11 mouse cellular contexts compared by ENCODE assay signal in genomic region chr7:109617838-109618237, GRCm38 (mm10).
DNase-seq lines count a peak whose midpoint lies in the region; ATAC-seq and TF ChIP-seq lines count a peak whose summit lies in the region.
"Had no signal": no experiment of that assay in that cellular context is flagged by ENCODE, and none has a peak within 500 bp of the region (broad histone marks: within the 10 kb centered on the region; RNA-seq: fewer than 3 reads in every experiment).

No protein-coding gene starts in this region.

- peaks cover 77% of the 10 kb centered on the region for H3K4me1 ChIP-seq in lung, embryonic 15.5 days
- peaks cover 21% of the 10 kb centered on the region for H3K4me1 ChIP-seq in cerebellum, adult 2 months (ENCODE audit: control insufficient read depth, insufficient read depth, low read length)
- H3K4me1 ChIP-seq in hindbrain, embryonic 13.5 days (replicated peaks), result peaks cover 39% of the 10 kb centered on the region

- ATAC-seq in lung, embryonic 15.5 days (ENCODE audit: borderline replicate concordance, extremely low read depth, low FRiP score, low TSS enrichment), result no peak
- no peak for ATAC-seq in hindbrain, embryonic 13.5 days (ENCODE audit: low FRiP score)

- no peak for TF ChIP-seq POLR2A in cerebellum, adult 2 months (IDR thresholded peaks at IDR 0.05; ENCODE audit: borderline replicate concordance, insufficient read depth, low read length)

- H3K36me3 ChIP-seq in lung, embryonic 15.5 days, result peaks cover 2% of the 10 kb centered on the region; the same call in 1 of the 2 replicates
- no peaks in the 10 kb centered on the region for H3K36me3 ChIP-seq in hindbrain, embryonic 13.5 days
- H3K36me3 ChIP-seq: liver, embryonic 15.5 days had no signal

- no peak for TF ChIP-seq CTCF in cerebellum, adult 2 months (IDR thresholded peaks at IDR 0.05; ENCODE audit: borderline replicate concordance, insufficient read depth, low read depth, low read length)

- DNase-seq in lung, adult 18-20 months, result no peak
- DNase-seq in cerebellum, adult 2 months, result peak; percentile 93 to 97
- DNase-seq in heart, adult 18-20 months, result peak; percentile 79 to 81
- DNase-seq in kidney, postnatal 36 days, result peak; percentile 19 to 37
- no peak for DNase-seq in c-Kit-positive CD71-positive TER-119-positive erythroid progenitor cells, embryonic 14.5 days (ENCODE audit: low spot score)
- no peak for DNase-seq in urinary bladder, postnatal 36 days (ENCODE audit: low spot score in 2 of 2)
- DNase-seq: midbrain, embryonic 14.5 days had no signal

- H3K9me3 ChIP-seq in lung, embryonic 15.5 days, result no peaks in the 10 kb centered on the region
- H3K9me3 ChIP-seq in hindbrain, embryonic 13.5 days, result no peaks in the 10 kb centered on the region
- H3K9me3 ChIP-seq: liver, embryonic 15.5 days had no signal

- no peak overlapping the region for H3K4me2 ChIP-seq in lung, embryonic 15.5 days
- no peak overlapping the region for H3K4me2 ChIP-seq in hindbrain, embryonic 13.5 days

- no peak overlapping the region for H3K4me3 ChIP-seq in lung, embryonic 15.5 days
- H3K4me3 ChIP-seq in cerebellum, adult 2 months (replicated peaks; ENCODE audit: insufficient read depth, low read depth, low read length), result no peak overlapping the region
- no peak overlapping the region for H3K4me3 ChIP-seq in hindbrain, embryonic 13.5 days
- H3K4me3 ChIP-seq: liver, embryonic 15.5 days had no signal

- peak overlapping the region; percentile 91; the same call in 1 of the 2 replicates for H3K27ac ChIP-seq in lung, embryonic 15.5 days
- H3K27ac ChIP-seq in cerebellum, adult 2 months (ENCODE audit: insufficient read depth, low read length), result no peak overlapping the region
- no peak overlapping the region for H3K27ac ChIP-seq in hindbrain, embryonic 13.5 days
- H3K27ac ChIP-seq: hindbrain, embryonic 14.5 days; liver, embryonic 15.5 days had no signal

- H3K27me3 ChIP-seq in lung, embryonic 15.5 days, result no peaks in the 10 kb centered on the region
- no peaks in the 10 kb centered on the region for H3K27me3 ChIP-seq in cerebellum, adult 2 months (ENCODE audit: control insufficient read depth, insufficient read depth, low read length)
- no peaks in the 10 kb centered on the region for H3K27me3 ChIP-seq in hindbrain, embryonic 13.5 days
- H3K27me3 ChIP-seq: liver, embryonic 15.5 days had no signal

- no peak overlapping the region for H3K9ac ChIP-seq in lung, embryonic 15.5 days
- H3K9ac ChIP-seq in hindbrain, embryonic 13.5 days, result no peak overlapping the region
- H3K9ac ChIP-seq: liver, embryonic 15.5 days had no signal

- WGBS in lung, embryonic 15.5 days, result 40% methylated on average over 3 of the region's 3 CpGs
- WGBS in cerebellum, adult 2 months, result 5% methylated on average over 3 of the region's 3 CpGs
- 73% methylated on average over 3 of the region's 3 CpGs for WGBS in hindbrain, embryonic 13.5 days

Comparison
In these comparisons a context has a peak if more than half of its experiments do, and no peak if none do; other contexts are left out.
1. DNase-seq: peak in cerebellum, adult 2 months (2 of 2), heart, adult 18-20 months (2 of 2) and kidney, postnatal 36 days (2 of 2); none in lung, adult 18-20 months (0 of 2), c-Kit-positive CD71-positive TER-119-positive erythroid progenitor cells, embryonic 14.5 days (single experiment) and urinary bladder, postnatal 36 days (0 of 2).